Mouse (Mus musculus): Measurements from ENCODE around the gene Shroom1.
"Not testable (repeated sequence)": the region's sequence is repeated elsewhere in the genome, so short reads cannot be mapped to it uniquely, and the experiment has no call there.

The Shroom1 gene

DNA sequence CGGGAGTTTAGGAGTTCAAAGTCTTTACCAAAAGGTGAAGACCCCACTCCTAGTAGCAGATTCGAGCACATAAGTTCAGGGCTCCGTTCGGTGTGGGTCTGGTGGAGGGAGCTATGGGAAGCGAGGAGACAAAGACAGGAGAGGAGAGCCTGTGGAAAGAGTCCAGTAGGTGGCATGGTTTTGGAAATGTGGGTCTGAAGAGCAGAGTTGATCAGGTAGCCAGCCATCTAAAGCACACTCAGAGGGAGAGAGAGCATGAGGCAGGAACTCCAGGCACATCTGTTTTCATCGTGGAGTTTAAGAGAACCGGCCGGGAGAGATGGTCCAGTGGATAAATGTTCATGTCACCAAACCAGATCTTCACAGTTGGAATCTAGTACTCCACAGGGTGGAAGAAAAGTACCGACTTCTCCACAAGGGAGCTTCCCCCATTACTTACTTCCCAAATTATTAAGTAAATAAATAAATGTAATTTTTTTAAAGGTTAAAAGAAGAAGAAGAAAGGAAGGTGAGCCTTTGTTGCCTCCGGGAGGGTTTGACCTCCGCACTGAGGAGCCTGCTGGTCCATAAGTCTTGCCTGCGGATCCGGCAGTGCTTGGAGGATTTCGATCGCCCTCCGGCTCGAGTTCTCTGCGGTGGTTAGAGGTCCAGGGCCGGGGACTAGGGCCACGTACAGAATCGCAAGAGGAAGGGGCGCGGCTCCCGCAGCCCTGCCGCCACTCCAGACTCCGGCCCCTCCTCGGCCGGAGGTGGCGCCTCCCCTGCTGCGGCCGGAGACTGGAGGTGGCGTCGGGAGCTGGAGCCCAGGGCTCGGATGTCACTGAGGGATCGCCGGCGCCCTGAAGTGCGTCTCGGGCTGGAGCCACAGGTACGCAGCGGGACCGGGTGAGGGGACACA is at the start of gene Shroom1, which contains the start of gene Gm10447:
Gene Shroom1, plus strand, starts transcription at position 732 of the 898 bp plus-strand sequence.
Gene Gm10447, minus strand, starts transcription at position 637 of the 898 bp plus-strand sequence.
- peak; percentile 46 for DNase-seq (ENCODE audit: low spot score)

DNA sequence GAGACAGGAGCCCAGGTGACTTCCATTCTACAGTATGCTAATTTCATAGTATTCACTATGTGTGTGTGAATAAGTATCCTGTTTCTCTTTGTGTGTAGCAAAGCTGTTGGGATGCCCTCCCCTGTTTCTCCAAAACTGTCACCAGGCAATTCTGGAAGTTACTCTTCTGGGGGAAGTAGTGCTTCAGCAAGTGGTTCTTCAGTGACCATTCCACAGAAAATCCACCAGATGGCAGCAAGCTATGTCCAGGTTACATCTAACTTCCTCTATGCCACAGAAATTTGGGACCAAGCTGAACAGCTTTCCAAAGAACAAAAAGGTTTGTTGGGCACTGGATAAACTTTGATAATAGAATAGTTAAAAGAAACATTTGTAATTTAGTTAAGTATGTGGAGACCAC is 45.3 kb upstream of the Shroom1 start:
- no peak for DNase-seq (ENCODE audit: low spot score)

DNA sequence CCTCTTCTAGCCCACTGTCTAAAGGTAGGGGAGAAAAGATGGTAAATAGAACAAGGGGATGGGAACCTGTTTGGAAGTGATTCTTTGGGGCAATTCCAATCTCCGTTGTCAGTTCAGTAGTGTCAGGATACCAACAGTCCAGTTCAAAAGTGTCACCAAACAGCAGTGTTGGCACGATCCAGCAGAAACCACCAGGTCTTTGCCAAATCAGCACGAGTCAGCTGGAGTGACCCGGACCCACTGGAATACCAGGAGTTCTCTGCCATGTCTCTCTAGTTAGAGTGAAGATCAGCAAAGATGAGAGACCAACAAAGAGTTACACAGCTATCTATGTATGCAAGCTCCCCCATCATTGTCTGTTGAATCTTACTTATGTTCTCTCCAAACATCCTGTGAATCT is 43.1 kb upstream of the Shroom1 start:
- DNase-seq (ENCODE audit: low spot score): no peak

DNA sequence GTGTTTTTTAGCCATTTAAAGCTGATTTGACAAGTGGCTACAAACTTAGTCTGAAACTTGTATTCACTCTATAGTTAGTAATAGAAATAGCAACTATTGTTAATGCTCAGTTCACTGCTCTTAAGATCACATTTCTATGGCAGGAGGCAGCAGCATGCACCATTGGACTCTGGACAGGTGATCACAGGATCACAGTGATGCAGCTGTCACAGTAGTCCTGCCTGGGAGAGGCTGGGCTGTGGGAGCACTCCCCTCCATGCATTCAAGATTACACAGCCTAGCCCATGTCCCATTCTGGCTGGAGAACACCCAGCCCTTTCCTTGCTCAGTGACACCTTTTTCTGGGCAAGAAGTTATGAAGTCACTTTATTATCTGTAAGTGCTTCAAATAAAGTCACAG is 39.0 kb upstream of the Shroom1 start:
- DNase-seq (ENCODE audit: low spot score): no peak

DNA sequence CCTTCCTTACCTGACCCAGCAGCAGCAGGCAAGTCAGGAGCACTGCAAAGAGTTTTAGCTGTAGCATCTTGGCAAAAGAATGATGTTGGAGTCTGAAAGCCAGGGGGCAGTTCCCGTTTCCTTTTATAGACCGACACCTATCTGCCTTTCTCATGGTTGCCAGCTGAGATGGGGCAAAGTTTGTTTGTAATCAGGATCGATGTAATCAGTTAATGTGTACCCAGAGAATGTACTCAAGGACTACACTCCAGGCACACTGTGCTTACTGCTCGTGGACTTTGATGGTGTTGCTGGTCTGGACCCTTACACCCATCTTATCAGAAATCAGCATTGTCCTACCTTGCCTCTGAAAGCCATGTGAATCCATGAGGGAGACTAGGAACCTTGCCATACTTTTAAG is 34.0 kb upstream of the Shroom1 start, which contains the start of gene Leap2:
Gene Leap2, minus strand, starts transcription at position 135 of the 400 bp plus-strand sequence.
- DNase-seq (ENCODE audit: low spot score): no peak

DNA sequence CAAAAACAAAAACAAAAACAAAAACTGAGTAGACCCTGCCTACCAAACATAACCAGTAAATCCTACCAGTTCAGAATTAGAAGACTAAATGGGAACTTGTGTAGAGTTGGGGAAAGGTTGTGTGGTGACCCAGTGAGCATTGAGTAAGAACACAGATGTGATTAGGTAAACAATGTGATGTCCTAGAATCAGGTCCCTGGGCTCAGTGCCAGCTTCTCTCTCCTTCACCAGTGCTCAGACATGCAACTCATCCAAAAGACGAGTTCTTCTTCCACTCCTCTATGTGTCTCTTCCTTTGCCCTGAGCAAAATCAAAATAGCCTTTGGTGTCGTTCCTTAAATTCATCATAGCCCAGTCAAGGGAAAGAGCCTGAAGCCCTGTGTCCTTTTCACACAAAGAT is 32.2 kb upstream of the Shroom1 start:
- no peak for DNase-seq (ENCODE audit: low spot score)

DNA sequence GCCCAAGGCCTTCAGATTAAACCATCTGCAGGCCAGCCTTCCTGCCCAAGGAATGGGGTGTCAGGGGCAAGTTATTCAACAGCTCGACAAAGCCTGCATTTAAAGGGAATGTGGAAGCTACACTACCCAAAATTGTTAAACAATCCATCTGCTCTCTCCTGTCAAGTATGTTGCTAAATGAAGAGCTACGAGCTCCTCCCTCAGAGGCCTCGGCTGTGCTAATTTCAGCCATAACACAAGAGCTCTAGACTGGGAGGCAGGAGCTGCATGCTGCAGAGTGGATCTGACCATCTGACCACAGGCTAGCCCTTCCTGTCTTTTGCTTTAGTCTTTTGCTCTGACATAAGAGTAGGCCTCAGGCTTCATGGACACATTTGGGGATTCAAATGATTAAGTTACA is 31.8 kb upstream of the Shroom1 start:
- no peak for DNase-seq (ENCODE audit: low spot score)

DNA sequence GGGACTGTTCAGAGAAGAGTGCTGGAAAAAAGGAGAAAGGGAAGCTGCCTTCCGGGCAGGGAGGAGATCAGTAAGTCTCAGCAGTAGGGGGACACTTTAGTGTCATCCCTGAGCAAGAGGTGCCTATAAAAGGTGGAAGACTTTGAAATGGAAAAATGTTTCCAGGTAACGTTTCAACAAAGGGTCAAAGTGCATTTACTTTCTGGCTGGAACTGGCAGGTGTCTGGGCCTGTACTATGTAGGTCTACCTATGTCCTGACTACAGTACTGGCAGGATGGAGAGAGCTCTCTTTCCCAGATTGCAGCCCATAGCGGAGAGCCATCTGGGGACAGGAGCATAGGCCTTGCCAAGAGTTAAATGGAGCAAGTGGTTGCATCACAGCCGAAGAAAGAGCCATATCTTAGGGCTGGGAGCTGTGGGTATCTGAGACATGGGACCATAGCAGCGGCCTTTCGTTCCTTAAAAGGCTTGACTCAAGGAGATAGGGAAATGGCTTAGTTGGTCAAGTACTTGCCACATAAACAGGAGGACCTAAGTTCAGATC is 31.2 kb upstream of the Shroom1 start:
- DNase-seq (ENCODE audit: low spot score): no peak

DNA sequence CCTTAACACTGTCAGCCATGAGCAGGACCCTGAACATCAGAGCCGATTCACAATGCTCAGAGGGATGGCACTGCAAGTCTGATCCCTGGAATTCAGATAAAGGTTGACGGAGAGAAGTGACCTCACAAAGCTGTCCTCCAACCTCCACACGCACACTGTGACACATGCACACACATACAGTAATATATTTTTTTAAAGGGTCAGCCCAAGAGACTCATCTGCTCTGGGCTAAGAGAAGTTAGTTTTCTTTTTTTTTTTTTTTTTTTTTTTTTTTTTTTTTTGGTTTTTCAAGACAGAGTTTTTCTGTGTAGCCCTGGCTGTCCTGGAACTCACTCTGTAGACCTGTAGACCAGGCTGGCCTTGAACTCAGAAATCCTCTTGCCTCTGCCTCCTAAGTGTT is 30.1 kb upstream of the Shroom1 start:
- not testable (repeated sequence) for DNase-seq (ENCODE audit: low spot score)

DNA sequence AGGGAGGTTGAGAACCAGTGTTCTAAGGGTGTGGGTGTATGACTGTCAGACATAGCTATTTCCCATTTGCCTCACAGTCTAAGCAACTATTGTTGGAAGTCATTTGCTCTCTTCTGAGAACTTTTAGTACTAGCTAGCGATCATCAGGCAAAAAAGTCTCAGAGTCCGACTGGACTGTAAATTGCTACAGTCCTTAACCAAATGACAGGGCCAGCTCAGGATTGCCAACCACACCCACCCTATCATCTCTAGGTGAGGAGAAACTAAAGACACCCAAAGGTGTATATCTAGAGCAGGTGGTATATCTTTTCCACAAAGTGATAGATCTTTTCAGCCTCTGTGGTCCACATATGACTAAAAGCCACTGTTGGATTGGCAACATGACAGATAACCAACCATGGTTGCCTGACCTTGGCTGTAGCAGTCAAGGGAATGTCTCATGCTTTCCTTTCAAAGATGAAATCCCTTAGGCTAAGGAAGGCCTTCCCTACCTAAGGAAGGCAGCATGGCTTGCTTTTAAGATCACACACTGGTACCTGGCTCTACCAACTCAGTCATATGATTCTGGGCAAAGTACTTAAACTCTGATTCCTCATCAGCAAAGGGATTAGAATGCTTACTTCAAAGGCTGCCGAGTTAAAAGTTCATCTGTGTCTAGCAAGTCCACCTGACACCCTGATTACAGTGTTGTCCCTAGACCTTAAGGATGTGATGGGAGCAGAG is 28.9 kb upstream of the Shroom1 start:
- no peak for DNase-seq (ENCODE audit: low spot score)

DNA sequence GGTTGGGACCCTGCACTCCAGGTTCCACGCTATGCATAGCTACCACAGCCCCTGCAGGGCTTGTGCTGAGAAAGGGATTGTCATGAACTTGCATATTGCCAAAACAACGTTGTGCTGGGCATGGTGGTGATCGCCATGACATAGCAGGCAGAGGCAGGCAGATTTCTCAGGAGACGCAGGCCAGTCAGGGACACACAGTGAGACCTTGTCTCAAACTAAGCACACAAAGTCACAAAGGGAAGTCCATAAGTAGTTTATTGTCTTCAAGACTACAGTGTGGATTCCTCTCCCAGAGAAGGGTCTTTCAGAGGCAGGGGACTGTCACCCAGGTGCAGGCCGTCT is 28.3 kb upstream of the Shroom1 start:
- no peak for DNase-seq (ENCODE audit: low spot score)

DNA sequence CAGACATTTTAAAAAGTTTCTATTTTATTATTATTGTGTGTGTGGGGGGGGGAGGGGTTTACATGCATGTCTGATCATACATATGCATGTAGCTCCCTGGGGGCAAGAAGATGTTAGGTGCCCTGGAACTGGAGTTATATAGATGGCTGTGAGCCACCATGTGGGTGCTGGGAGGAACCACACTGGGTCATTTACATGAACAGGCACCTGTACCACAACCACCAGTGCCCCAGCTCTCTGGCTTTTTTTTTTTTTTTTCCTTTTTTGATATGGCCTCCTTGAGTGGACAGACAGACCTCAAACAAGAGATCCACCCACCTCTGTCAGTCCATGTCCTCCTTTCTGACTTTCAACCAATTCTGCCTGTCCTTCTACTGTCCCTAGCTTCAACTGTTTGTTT is 27.8 kb upstream of the Shroom1 start:
- no peak for DNase-seq (ENCODE audit: low spot score)

DNA sequence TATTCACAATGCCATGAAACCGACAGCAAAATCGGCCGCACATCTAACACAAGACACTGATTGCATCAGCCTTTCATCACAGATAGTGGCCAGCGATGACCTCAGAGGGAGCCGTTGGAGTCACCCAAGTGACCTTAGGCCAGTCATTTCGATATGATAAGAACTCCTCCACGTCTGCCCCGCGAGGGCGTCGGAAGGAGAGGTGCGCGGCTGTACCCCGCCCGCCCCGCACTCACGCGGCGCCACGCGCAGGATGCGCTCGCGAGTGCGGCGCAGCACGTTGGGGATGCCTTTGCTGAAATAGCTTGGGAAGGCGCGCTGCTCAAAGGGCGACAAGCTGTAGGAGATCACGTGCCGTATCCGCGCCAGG is 26.7 kb upstream of the Shroom1 start:
- peak; percentile 14 for DNase-seq (ENCODE audit: low spot score)

DNA sequence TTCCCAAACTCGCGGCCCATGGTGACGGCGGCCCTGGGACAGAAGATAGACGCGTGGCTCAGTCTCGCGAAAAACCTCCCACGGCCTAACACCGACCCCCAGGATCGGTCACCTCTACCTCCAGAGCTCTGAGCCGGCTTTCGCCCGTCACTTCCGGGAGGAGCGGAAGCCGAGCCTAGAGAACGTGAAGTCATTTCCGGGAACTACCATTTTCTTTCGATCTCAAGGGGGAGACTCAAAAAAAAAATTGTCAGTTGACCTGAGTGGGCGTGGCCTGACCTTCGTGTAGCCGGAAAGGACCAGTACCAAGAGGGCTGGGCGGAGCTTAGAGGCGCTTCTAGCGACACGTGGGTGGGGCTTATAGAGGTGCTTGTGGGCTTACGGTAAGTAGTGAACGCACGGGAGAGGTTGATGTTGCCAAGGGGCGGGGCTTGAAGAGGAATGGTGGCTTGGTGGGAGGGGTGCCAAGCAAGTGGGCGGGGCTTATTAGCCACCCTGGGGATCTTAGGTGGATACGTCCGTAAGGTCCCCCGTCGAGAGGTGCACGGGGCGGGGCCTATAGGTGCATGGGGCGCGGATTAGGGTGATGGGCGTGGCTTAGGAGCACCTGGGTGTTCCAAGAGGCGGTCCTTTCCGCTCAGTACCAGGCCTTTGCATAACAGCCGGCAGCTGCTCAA is 26.2 kb upstream of the Shroom1 start, which contains the start of the genes Uqcrq and Gdf9:
Gene Uqcrq, minus strand, starts transcription at position 162 of the 677 bp plus-strand sequence.
Gene Gdf9, plus strand, starts transcription at position 354 of the 677 bp plus-strand sequence.
- peak; percentile 97 for DNase-seq (ENCODE audit: low spot score)

DNA sequence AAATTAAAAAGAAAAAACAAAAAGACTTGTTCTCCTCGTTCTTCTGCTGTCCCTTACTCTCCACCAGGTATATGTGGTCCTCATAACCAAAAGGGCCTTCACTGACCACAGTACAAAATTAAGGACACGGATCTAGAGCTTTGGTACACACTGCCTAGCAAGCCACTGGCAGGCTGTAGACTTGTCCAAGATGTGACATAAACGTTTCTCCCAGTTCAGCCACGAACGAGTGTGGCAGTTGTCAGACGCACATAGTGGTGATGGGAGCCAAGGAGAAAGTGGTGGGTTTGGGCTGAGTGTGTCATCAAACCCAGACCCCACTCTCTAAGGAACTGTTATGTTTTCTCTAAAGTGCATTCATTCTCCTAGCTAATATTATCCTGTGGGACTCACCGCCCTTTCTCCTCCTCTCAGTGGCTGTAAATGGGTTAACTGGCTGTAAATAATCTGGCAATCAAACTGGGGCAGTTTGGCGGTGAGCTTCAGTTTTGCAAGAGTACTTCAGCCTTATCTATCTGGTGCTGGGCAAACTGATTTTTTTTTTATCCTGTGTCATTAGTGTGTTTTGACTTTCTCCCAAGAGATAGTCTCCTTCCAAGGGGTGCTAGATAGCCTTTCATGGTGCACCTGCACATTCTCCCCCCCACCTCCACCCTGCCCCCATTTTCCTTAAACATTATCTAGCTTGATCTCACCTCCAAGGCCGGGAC is 25.5 kb upstream of the Shroom1 start:
- no peak for DNase-seq (ENCODE audit: low spot score)

DNA sequence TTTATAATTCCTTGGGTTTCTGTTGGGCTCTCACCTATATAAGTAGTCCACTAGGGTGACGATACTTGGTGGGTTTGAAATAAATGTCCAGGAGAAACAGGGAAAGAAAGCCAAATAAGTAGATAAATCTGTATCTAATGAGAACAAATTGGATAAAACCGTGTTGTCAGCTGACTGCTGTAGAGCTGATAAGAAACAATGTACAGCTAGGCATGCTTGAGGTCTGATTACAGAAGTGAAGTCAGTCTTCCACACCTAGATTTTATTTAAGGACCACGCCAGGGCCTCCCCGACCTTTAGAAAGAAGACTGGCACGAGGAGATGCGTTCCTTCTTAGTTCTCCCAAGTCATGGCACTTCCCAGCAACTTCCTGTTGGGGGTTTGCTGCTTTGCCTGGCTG is 23.9 kb upstream of the Shroom1 start:
- no peak for DNase-seq (ENCODE audit: low spot score)

DNA sequence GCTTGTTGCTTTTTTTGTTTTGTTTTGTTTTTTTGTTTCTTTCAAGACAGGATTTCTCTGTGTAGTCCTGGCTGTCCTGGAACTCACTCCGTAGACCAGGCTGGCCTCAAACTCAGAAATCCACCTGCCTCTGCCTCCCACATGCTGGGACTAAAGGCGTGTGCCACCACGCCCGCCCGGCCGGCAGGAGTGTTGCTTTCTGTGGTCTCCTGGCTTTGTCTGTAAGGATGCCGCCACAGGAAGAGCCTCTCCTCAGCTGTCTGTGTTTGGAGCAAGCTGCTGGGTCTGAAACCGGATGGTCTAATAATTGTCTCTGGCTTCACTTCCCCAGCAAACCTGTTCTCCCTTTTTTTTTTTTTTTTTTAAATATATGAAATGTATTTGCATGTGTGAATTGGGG is 21.5 kb upstream of the Shroom1 start:
- DNase-seq (ENCODE audit: low spot score): no peak

DNA sequence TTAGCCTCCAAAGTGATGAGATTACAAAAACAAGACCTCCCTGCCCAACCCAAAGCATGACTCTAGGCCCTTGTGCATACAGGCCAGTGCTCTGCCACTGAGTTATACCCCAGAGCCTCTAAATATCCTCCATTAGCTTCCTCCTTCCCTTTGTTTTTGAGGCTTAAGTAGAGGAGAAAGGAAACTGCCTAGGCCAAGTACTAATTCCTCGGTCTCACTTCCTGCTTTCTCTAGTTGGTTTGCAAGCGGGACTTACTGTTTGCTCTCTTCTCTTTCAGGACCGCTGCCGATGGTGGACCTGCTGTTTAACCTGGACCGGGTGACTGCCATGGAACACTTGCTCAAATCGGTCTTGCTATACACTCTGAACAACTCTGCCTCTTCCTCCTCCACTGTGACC is 20.7 kb upstream of the Shroom1 start:
- DNase-seq (ENCODE audit: low spot score): no peak

DNA sequence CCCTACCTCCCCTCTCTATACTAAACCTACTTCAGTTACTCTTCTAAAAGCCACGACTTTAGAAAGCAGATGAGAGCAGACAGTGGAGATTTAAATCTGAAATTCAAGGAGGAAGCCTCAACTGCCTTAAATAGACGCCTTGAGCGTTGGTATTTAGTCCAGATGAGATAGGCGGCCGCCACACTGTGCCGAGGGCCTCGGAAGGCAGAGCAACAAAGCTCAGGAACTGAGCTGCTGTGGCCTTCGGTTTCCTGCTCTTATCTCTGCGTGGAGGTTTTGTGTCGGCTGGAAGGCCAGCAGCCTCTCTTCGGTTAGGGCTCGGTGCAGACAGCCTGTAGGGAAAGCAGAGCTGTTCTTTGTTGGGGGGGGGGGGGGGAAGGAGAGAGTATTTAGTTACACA is 15.1 kb upstream of the Shroom1 start:
- DNase-seq (ENCODE audit: low spot score): no peak

DNA sequence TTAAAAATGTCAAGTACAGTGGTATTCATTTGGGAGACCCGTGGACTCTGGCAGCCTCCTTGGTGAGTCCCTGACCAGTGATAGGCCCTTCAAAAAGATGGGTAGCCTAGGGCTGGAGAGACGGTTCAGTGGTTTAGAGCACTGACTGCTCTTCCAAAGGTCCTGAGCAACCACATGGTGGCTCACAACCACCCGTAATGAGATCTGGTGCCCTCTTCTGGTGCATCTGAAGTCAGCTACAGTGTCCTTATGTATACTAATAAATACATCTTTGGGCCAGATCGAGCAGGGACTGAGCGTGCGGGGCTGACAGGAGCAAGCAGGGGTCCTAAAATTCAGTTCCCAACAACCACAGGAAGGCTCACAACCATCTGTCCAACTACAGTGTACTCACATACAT is 13.1 kb upstream of the Shroom1 start:
- no peak for DNase-seq (ENCODE audit: low spot score)

DNA sequence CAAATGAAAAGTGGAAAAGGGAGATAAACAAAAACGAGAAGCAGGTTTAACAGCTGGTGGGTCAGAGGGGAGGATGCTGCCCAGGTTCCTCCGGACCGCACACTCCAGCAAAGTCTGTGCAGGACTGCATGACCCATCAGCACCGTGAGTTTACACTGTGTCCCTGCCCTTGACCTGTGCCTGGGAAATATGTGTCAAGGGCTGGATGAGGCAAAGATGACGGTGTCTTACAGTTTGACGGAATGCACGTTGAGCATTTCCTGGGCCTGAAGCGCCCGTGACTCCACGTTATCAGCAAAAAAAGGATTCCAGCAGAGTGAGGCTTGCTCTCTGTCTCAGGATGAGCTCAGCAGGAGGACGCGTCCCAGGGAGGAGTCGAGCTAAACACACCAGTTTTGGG is 11.4 kb upstream of the Shroom1 start:
- no peak for DNase-seq (ENCODE audit: low spot score)

DNA sequence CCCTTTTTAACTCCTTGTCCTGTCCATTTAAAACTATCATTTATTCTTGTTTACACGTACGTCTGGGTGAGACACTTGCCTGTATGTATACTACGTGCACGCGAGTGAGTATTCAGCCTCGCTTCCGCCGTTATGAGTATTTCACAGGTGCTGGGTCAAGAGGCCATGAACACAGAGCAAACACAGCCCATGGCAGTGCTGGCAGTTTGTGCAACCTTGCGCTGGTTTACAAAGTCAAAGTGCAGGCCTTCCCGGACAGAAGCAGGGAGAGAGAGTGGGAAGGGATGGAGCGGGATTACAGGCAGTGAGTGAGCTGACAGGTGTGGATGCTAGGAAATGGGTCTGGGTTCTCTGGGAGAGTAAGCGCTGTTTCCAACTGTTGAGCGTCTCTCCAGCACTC is 10.8 kb upstream of the Shroom1 start:
- no peak for DNase-seq (ENCODE audit: low spot score)

All from ovary, postnatal 14 days (tissue).